Mouse (Mus musculus) lung, embryonic 14.5 days (tissue): Measurements from ENCODE around the gene Pclo. TPM values are rescaled to one million over a fixed set of nuclear protein-coding genes. Genes with fewer than 3 reads are reported as not detected.
"Not testable (repeated sequence)": the region's sequence is repeated elsewhere in the genome, so short reads cannot be mapped to it uniquely, and the experiment has no call there.

Experiments
- ATAC-seq: fragments of 200-750 bp; cut with Nextera tagmentation; 2 replicates; pipeline ENCODE4 v1.8.0; 2017; ENCODE audit warnings: mild to moderate bottlenecking, moderate TSS enrichment, moderate library complexity; ENCODE audit not compliant: insufficient read depth
- DNase-seq: peaks from one replicate; pipeline ENCODE4 v3.0.0-alpha.2; 2015
- H3K27ac ChIP-seq: fragments of 300-500 bp; sonication (generic); 2 replicates; pipeline ENCODE4 v1.5.1; 2014; ENCODE audit warnings: low read depth, mild to moderate bottlenecking, moderate library complexity
- H3K27me3 ChIP-seq: fragments of 300-500 bp; sonication (generic); 2 replicates; pipeline ENCODE4 v1.6.1; 2014; ENCODE audit warnings: low read length, control low read depth; ENCODE audit not compliant: insufficient read depth
- H3K36me3 ChIP-seq: fragments of 300-500 bp; sonication (generic); 2 replicates; pipeline ENCODE4 v1.6.1; 2014; ENCODE audit warnings: control low read depth; ENCODE audit not compliant: insufficient read depth
- H3K4me1 ChIP-seq: fragments of 300-500 bp; sonication (generic); 2 replicates; pipeline ENCODE4 v1.6.1; 2014; ENCODE audit warnings: antibody characterized with exemption, control low read depth; ENCODE audit not compliant: insufficient read depth
- H3K4me2 ChIP-seq: fragments of 300-500 bp; sonication (generic); 2 replicates; pipeline ENCODE4 v1.6.1; 2014; ENCODE audit warnings: mild to moderate bottlenecking
- H3K4me3 ChIP-seq: fragments of 300-500 bp; sonication (generic); 2 replicates; pipeline ENCODE4 v1.5.1; 2014; ENCODE audit warnings: low read depth, low read length
- H3K9ac ChIP-seq: fragments of 300-500 bp; sonication (generic); 2 replicates; pipeline ENCODE4 v1.6.1; 2014
- H3K9me3 ChIP-seq: fragments of 300-500 bp; sonication (generic); 2 replicates; pipeline ENCODE4 v1.6.1; 2016; ENCODE audit warnings: low read depth, low read length, control low read depth
- CTCF ChIP-seq: IDR thresholded peaks from 2 replicates; pipeline ENCODE4 v1.5.1; 2016; ENCODE audit warnings: antibody characterized with exemption, low read depth
- WGBS: fragments of 180-500 bp; shearing (Covaris S2); extraction: QIAGEN DNeasy Blood & Tissue Kit; methylation state at CpG from one replicate; pipeline ENCODE4 v1.1.7; 2014; 5-methylcytosine and 5-hydroxymethylcytosine counted together
- polyA plus RNA-seq: library from polyadenylated mRNA; unstranded; fragments of >200 nt; fragmentation: Nextera tagmentation; extraction: Ambion mirVana; gene quantifications from 2 replicates; pipeline ENCODE4 v1.2.1, GENCODE M21; 2014

The Pclo gene
- polyA plus RNA-seq, 1 experiment from 2014 or later: 0.43 TPM

DNA sequence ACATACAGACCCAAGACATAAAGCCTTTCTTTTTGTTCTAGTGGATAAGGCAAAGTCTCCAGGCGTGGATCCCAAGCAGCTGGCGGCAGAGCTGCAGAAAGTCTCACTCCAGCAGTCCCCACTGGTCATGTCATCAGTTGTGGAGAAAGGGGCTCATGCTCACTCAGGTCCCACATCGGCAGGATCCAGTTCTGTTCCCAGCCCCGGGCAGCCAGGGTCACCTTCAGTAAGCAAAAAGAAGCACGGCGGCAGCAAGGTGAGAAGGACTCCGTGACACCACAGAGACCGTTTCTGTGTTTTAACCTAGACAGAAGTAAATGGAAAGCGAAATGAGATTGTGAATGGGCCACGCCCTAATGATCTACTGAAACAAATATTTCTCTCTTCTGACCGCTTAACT is 252.0 kb downstream of the Pclo start:
- no peak overlapping the region for H3K27ac ChIP-seq
- no peaks in the 10 kb centered on the region for H3K27me3 ChIP-seq
- no peak overlapping the region for H3K4me2 ChIP-seq
- DNase-seq: no peak
- no peak overlapping the region for H3K4me3 ChIP-seq
- no peaks in the 10 kb centered on the region for H3K36me3 ChIP-seq
- no peak for TF ChIP-seq CTCF
- no peaks in the 10 kb centered on the region for H3K4me1 ChIP-seq
- no peak overlapping the region for H3K9ac ChIP-seq
- no peaks in the 10 kb centered on the region for H3K9me3 ChIP-seq
- WGBS: 80% methylated on average over 11 of the region's 11 CpGs
- no peak for ATAC-seq

GRCm38 (mm10) chr5:14782362-14783082 is 267.8 kb downstream of the Pclo start:
- no peaks in the 10 kb centered on the region for H3K36me3 ChIP-seq
- DNase-seq (no peak), ATAC-seq (no peak)
- no peaks in the 10 kb centered on the region for H3K9me3 ChIP-seq
- H3K27me3 ChIP-seq: no peaks in the 10 kb centered on the region
- H3K9ac ChIP-seq: no peak overlapping the region
- H3K4me1 ChIP-seq: no peaks in the 10 kb centered on the region
- TF ChIP-seq CTCF: no peak
- 56% methylated on average over 1 of the region's 1 CpGs for WGBS
- H3K27ac ChIP-seq: no peak overlapping the region
- H3K4me2 ChIP-seq: no peak overlapping the region
- H3K4me3 ChIP-seq: no peak overlapping the region

- 89% methylated on average over 9 of the region's 9 CpGs for WGBS
- no peaks in the 10 kb centered on the region for H3K27me3 ChIP-seq
- no peak overlapping the region for H3K27ac ChIP-seq
- no peak overlapping the region for H3K9ac ChIP-seq
- no peak overlapping the region for H3K4me2 ChIP-seq
- no peak overlapping the region for H3K4me3 ChIP-seq
- H3K36me3 ChIP-seq: no peaks in the 10 kb centered on the region
- ATAC-seq: no peak
- H3K4me1 ChIP-seq: no peaks in the 10 kb centered on the region
- H3K9me3 ChIP-seq: no peaks in the 10 kb centered on the region
- DNase-seq: no peak
- no peak for TF ChIP-seq CTCF
These were observed 279.2 kb downstream of the Pclo start for GRCm38 (mm10) chr5:14793891-14794290.

DNA sequence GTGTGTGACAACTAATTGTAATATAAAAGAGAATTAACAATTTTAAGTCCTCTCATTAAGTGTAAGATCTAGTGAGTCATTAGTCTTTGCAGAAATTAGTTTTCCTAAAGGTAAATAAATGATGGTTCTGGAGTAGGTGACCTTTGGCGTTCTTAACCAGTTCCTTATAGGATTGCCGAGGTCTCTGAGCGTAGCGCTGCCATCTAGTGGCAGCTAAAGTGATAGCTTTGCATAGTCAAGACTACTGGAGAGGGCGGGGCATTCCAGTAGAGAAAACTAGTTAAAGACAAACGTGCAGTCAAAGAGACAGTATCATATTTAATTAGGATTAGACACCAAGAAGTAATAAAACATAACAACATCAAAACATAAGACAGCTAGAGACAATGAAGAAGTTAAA is 292.4 kb downstream of the Pclo start:
- DNase-seq (peak; percentile 82), ATAC-seq (peak; percentile 74; the same call in 1 of the 2 replicates)
- 6% methylated on average over 6 of the region's 6 CpGs for WGBS
- H3K4me1 ChIP-seq: no peaks in the 10 kb centered on the region
- peak; percentile 63 for TF ChIP-seq CTCF
- H3K9ac ChIP-seq: no peak overlapping the region
- H3K27me3 ChIP-seq: no peaks in the 10 kb centered on the region
- H3K4me3 ChIP-seq: no peak overlapping the region
- H3K4me2 ChIP-seq: no peak overlapping the region
- H3K27ac ChIP-seq: no peak overlapping the region
- H3K36me3 ChIP-seq: no peaks in the 10 kb centered on the region
- H3K9me3 ChIP-seq: no peaks in the 10 kb centered on the region

DNA sequence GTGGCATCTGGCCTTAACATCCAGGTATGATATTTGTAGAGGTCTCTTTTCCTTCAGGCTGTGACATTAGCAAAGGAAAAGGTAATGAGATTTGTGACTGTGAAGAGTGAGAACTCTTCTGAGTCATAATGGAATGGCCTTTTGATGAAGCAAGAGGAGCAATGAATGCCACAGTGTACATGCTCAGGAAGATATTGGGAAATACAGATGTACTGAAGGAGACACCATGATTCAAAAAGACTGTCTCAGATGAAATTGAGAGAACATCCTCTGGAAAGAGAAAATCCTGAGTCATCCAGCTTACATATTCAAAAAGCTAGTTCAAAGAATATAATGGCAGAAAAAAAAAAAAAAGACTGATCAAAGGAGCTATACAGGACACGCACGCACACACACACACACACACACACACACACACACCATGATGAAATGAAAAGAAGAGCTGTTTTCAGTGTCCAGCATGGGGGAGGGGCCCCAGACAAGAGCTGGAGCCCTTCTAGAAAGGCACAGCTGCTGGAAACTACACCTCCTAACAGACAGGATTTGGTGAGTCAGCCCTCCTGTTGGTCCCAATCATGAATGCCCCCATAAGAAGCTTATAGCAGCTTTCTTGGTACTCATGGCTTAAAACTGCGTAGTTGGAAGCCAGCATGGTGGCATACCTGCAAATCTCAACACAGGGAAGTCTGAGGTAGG is 318.6 kb downstream of the Pclo start:
- Histone ChIP-seq H3K4me2 (no peak overlapping the region), H3K4me1 (no peaks in the 10 kb centered on the region), H3K27ac (no peak overlapping the region), H3K36me3 (no peaks in the 10 kb centered on the region), H3K27me3 (no peaks in the 10 kb centered on the region), H3K9me3 (no peaks in the 10 kb centered on the region), H3K4me3 (no peak overlapping the region), H3K9ac (no peak overlapping the region)
- ATAC-seq: no peak
- TF ChIP-seq CTCF: no peak
- 74% methylated on average over 3 of the region's 3 CpGs for WGBS
- peak; percentile 3 for DNase-seq

DNA sequence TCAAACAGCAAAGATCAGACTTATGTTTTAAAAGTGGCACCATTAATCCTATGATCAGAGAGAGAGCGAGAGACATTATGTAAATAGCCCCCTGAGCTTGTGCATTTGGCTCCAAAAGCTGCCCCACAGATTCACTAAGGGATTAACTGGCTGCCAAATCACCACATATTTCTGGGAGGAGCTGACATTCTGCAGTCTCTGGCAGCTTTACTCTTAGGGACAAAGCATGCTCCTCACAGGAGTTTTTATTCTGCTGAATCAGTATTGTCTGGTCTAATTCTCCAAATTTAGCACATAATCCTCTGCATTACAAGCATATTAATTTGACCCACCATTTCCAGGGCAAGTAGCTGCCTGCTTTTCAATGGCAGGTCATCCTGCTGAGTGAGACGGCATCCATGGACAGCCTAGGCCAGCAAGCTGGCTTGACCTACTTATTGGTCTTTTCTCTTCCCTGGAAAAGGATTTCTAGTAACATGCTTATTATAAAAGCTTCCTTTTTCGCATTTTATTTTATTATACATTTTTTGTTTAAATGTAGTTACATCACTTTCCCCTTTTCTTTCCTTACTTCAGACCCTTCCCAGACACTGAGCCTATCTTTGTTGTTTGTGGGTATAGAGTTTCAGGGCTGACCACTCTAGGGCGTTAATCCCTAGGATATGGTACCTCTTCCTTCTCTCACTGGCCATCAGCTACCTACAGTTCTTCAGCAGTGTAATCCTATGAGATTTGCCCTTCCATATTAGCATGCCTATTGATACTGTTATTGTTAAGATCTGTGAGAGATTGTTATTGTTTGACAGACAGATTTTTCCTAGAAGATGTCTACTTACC is 319.7 kb downstream of the Pclo start:
- H3K36me3 ChIP-seq: no peaks in the 10 kb centered on the region
- DNase-seq: peak; percentile 71
- no peak overlapping the region for H3K9ac ChIP-seq
- TF ChIP-seq CTCF: no peak
- no peak overlapping the region for H3K4me3 ChIP-seq
- no peaks in the 10 kb centered on the region for H3K9me3 ChIP-seq
- H3K27ac ChIP-seq: no peak overlapping the region; the same call in 1 of the 2 replicates
- no peaks in the 10 kb centered on the region for H3K27me3 ChIP-seq
- no peak overlapping the region for H3K4me2 ChIP-seq
- WGBS: 55% methylated on average over 4 of the region's 4 CpGs
- ATAC-seq: peak; percentile 71; the same call in 1 of the 2 replicates
- H3K4me1 ChIP-seq: no peaks in the 10 kb centered on the region

DNA sequence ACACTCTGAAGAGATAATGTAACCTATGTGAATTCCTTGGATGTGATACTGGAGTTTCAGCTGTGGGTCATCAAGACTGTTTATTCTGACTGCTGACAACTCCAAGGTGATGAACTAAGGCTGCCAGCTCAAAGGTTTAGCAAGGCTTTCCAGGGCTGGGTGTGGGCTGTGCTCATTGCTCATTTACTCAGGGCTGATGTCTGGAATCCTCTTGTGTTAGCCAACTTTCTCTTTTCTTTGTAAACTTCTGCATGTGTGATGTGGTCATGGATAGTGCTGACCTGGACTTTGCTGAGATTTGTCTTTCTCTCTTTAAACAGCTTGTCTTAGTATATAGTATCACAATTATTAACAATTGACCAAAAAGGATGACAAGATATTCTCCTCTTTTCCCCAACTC is 338.9 kb downstream of the Pclo start:
- no peak for TF ChIP-seq CTCF
- no peak for ATAC-seq

GRCm38 (mm10) chr5:14885291-14885690 is 370.6 kb downstream of the Pclo start:
- not testable (repeated sequence) for H3K27me3 ChIP-seq, H3K4me3 ChIP-seq, H3K27ac ChIP-seq, H3K9ac ChIP-seq, H3K9me3 ChIP-seq, H3K4me1 ChIP-seq, H3K36me3 ChIP-seq, H3K4me2 ChIP-seq
- DNase-seq: peak; percentile 86
- ATAC-seq: peak; percentile 93
- WGBS: 24% methylated on average over 2 of the region's 2 CpGs

More for the DNA sequence above, 338.9 kb downstream of the Pclo start:
- no peaks in the 10 kb centered on the region for H3K4me1 ChIP-seq
- no peaks in the 10 kb centered on the region for H3K9me3 ChIP-seq
- no peaks in the 10 kb centered on the region for H3K36me3 ChIP-seq
- no peak overlapping the region for H3K4me3 ChIP-seq
- H3K27ac ChIP-seq: no peak overlapping the region
- H3K27me3 ChIP-seq: no peaks in the 10 kb centered on the region
- H3K9ac ChIP-seq: no peak overlapping the region
- DNase-seq: no peak
- H3K4me2 ChIP-seq: no peak overlapping the region
